Mouse (Mus musculus) CH12.LX (cell line): ENCODE measurements at regions not wholly inside any gene's neighbourhood (a gene's known extent, or its start where the extent isn't known, plus 50 kb on each side); places are given as distances from the start of the nearest gene placed in this dataset.

ENCODE experiments used
- DNase-seq: peaks from one replicate; pipeline ENCODE4 v3.0.0-alpha.2; 2013; ENCODE audit errors: extremely low read depth
- H3K27ac ChIP-seq: 2 replicates; pipeline ENCODE4 v1.5.1; 2012; ENCODE audit warnings: low read depth, mild to moderate bottlenecking, control low read depth, moderate library complexity; ENCODE audit not compliant: insufficient read depth
- H3K27me3 ChIP-seq: replicated peaks from 2 replicates; pipeline ENCODE3; 2012; ENCODE audit warnings: inconsistent platforms
- H3K36me3 ChIP-seq, 2 experiments: replicated peaks in 1 of 2; 2 replicates each; pipeline versions ENCODE3 to v1.6.1; 2012; ENCODE audit warnings: inconsistent platforms in 1 of 2, low read length in 1 of 2, mild to moderate bottlenecking in 1 of 2, mixed read lengths in 1 of 2, moderate library complexity in 1 of 2; ENCODE audit not compliant: control insufficient read depth in 1 of 2, insufficient read depth in 1 of 2
- H3K4me1 ChIP-seq, 2 experiments: 2 replicates each; pipeline ENCODE4 v1.6.1; 2012; ENCODE audit warnings: inconsistent platforms in 1 of 2, moderate library complexity in 1 of 2; ENCODE audit not compliant: insufficient read depth in 2 of 2, control insufficient read depth in 1 of 2
- H3K4me2 ChIP-seq: 2 replicates; pipeline ENCODE4 v1.6.1; 2012; ENCODE audit warnings: low read depth, mild to moderate bottlenecking, control low read depth; ENCODE audit not compliant: poor library complexity, insufficient read depth, severe bottlenecking
- H3K4me3 ChIP-seq, 3 experiments: fragments of 150-350 bp in 1 of 3; sonication (generic) in 1 of 3; replicated peaks in 1 of 3; 2 replicates each; pipeline versions ENCODE3 to v1.5.1; 2011 to 2012; ENCODE audit warnings: low read depth in 2 of 3, low read length in 2 of 3, mild to moderate bottlenecking in 2 of 3, moderate library complexity in 2 of 3, control low read depth in 1 of 3, improper control_type of control experiment in 1 of 3, inconsistent platforms in 1 of 3, mixed read lengths in 1 of 3; ENCODE audit not compliant: poor library complexity in 1 of 3
- H3K79me2 ChIP-seq: replicated peaks from 2 replicates; pipeline ENCODE4 v1.6.1; 2012; ENCODE audit warnings: mild to moderate bottlenecking, moderate library complexity; ENCODE audit not compliant: control insufficient read depth, poor library complexity, insufficient read depth, severe bottlenecking; ENCODE audit errors: extremely low read depth
- H3K9ac ChIP-seq: 2 replicates; pipeline ENCODE4 v1.6.1; 2012; ENCODE audit warnings: low read depth, mild to moderate bottlenecking, control low read depth, moderate library complexity; ENCODE audit not compliant: insufficient read depth
- H3K9me3 ChIP-seq: replicated peaks from 2 replicates; pipeline ENCODE3; 2012; ENCODE audit warnings: low read length, inconsistent platforms, mixed read lengths
- BHLHE40 ChIP-seq: IDR thresholded peaks from 2 replicates; pipeline ENCODE4 v1.6.1; 2011; ENCODE audit warnings: mild to moderate bottlenecking, low read depth, low read length, improper control_type of control experiment
- CHD2 ChIP-seq: IDR thresholded peaks from 2 replicates; pipeline ENCODE4 v1.6.1; 2011; ENCODE audit warnings: low read length, improper control_type of control experiment
- CTCF ChIP-seq, 2 experiments: IDR thresholded peaks in 1 of 2; conservative IDR thresholded peaks in 1 of 2; 2 replicates each; pipeline ENCODE4 v1.5.1; 2011 to 2012; ENCODE audit warnings: low read depth in 2 of 2, low read length in 2 of 2, improper control_type of control experiment in 1 of 2, inconsistent platforms in 1 of 2, mild to moderate bottlenecking in 1 of 2, moderate library complexity in 1 of 2
- ETS1 ChIP-seq: conservative IDR thresholded peaks from 2 replicates; pipeline ENCODE4 v1.6.1; 2012; ENCODE audit warnings: low read depth, mild to moderate bottlenecking, inconsistent platforms, low read length, improper control_type of control experiment, moderate library complexity
- GABPA ChIP-seq: IDR thresholded peaks from 2 replicates; pipeline ENCODE4 v1.6.1; 2012; ENCODE audit warnings: low read depth, low read length, improper control_type of control experiment, inconsistent platforms; ENCODE audit not compliant: insufficient replicate concordance
- HCFC1 ChIP-seq: IDR thresholded peaks from 2 replicates; pipeline ENCODE4 v1.6.1; 2012; ENCODE audit warnings: low read depth, mild to moderate bottlenecking, inconsistent platforms, low read length, improper control_type of control experiment
- IRF4 ChIP-seq: IDR thresholded peaks from 2 replicates; pipeline ENCODE4 v1.6.1; 2014; ENCODE audit warnings: low read depth, mild to moderate bottlenecking, inconsistent platforms, low read length, improper control_type of control experiment
- KAT2A ChIP-seq: IDR thresholded peaks from 2 replicates; pipeline ENCODE4 v1.6.1; 2012; ENCODE audit warnings: low read length, improper control_type of control experiment, inconsistent platforms; ENCODE audit not compliant: insufficient replicate concordance
- MAZ ChIP-seq: IDR thresholded peaks from 2 replicates; pipeline ENCODE4 v1.6.1; 2012; ENCODE audit warnings: low read depth, mild to moderate bottlenecking, inconsistent platforms, low read length, improper control_type of control experiment, moderate library complexity
- MEF2A ChIP-seq: IDR thresholded peaks from 2 replicates; pipeline ENCODE4 v1.6.1; 2014; ENCODE audit warnings: low read depth, mild to moderate bottlenecking, inconsistent platforms, low read length, improper control_type of control experiment, borderline replicate concordance
- POLR2A ChIP-seq: IDR thresholded peaks from 2 replicates; pipeline ENCODE4 v1.6.1; 2011; ENCODE audit warnings: low read depth, mild to moderate bottlenecking, improper control_type of control experiment, low read length
- POLR2AphosphoS2 ChIP-seq: IDR thresholded peaks from 2 replicates; pipeline ENCODE4 v1.6.1; 2011; ENCODE audit warnings: low read depth, low read length, improper control_type of control experiment
- RAD21 ChIP-seq: IDR thresholded peaks from 2 replicates; pipeline ENCODE4 v1.6.1; 2011; ENCODE audit warnings: low read depth, mild to moderate bottlenecking, low read length, improper control_type of control experiment, moderate library complexity
- RCOR1 ChIP-seq: conservative IDR thresholded peaks from 2 replicates; pipeline ENCODE4 v1.6.1; 2012; ENCODE audit warnings: low read depth, mild to moderate bottlenecking, inconsistent platforms, low read length, improper control_type of control experiment
- UBTF ChIP-seq: IDR thresholded peaks from 2 replicates; pipeline ENCODE4 v1.6.1; 2012; ENCODE audit warnings: low read depth, mild to moderate bottlenecking, inconsistent platforms, low read length, improper control_type of control experiment, moderate library complexity
- USF2 ChIP-seq: conservative IDR thresholded peaks from 2 replicates; pipeline ENCODE4 v1.6.1; 2011; ENCODE audit warnings: low read depth, low read length, improper control_type of control experiment
- ZNF384 ChIP-seq: IDR thresholded peaks from 2 replicates; pipeline ENCODE4 v1.6.1; 2012; ENCODE audit warnings: low read depth, low read length, improper control_type of control experiment, inconsistent platforms
- dilution Hi-C: fragments of 300-500 bp; cut with MboI; formaldehyde crosslinking; loops from 2 replicates; pipeline ENCODE4 v1.14.3; 2020; ENCODE audit warnings: low sequenced_read_pairs; ENCODE audit not compliant: extremely low pct_unique_long_range_greater_than_20kb, extremely low pct_ligation_motif_present
- in situ Hi-C: fragments of 300-500 bp; cut with MboI; formaldehyde crosslinking; loops from 3 replicates; pipeline ENCODE4 v1.14.3; 2019; ENCODE audit warnings: low sequenced_read_pairs, low pct_ligation_motif_present, low pct_unique_long_range_greater_than_20kb, mixed read lengths

- in situ Hi-C loops (no loop called here), dilution Hi-C loops (no loop called here)
- Histone ChIP-seq H3K9ac (no peak overlapping the region), H3K9me3 (no peaks in the 10 kb centered on the region), H3K27ac (no peak overlapping the region), H3K4me3 (no peak overlapping the region), H3K79me2 (no peaks in the 10 kb centered on the region), H3K4me2 (no peak overlapping the region), H3K27me3 (no peaks in the 10 kb centered on the region), H3K4me1 (no peaks in the 10 kb centered on the region), H3K36me3 (no peaks in the 10 kb centered on the region)
- no peak for DNase-seq
- TF ChIP-seq ZNF384, result no peak
- no peak for TF ChIP-seq POLR2AphosphoS2
- TF ChIP-seq CHD2, result no peak
- TF ChIP-seq POLR2A, result no peak
- no peak for TF ChIP-seq CTCF (conservative IDR thresholded peaks at IDR 0.05 in 1 of 2, IDR thresholded peaks at IDR 0.05 in 1 of 2; ENCODE audit: low read depth in 2 of 2, low read length in 2 of 2)
- TF ChIP-seq IRF4, result no peak
- TF ChIP-seq RAD21, result no peak
- no peak for TF ChIP-seq BHLHE40
- TF ChIP-seq KAT2A, result no peak
- TF ChIP-seq UBTF, result no peak
- TF ChIP-seq MAZ, result no peak
- TF ChIP-seq RCOR1, result no peak
- no peak for TF ChIP-seq MEF2A
- TF ChIP-seq HCFC1, result no peak
- TF ChIP-seq ETS1, result no peak
These were observed 645.1 kb downstream of the Pdha2 start for GRCm38 (mm10) chr3:140566996-140567517.

- no peak for DNase-seq
- dilution Hi-C loops, result no loop called here
These were observed 657.4 kb downstream of the Pdha2 start for GRCm38 (mm10) chr3:140554736-140555135.

GRCm38 (mm10) chr3:140548483-140548882 is 663.7 kb downstream of the Pdha2 start:
- Histone ChIP-seq H3K9me3 (no peaks in the 10 kb centered on the region), H3K4me3 (no peak overlapping the region), H3K27ac (no peak overlapping the region), H3K36me3 (no peaks in the 10 kb centered on the region), H3K79me2 (no peaks in the 10 kb centered on the region), H3K4me1 (no peaks in the 10 kb centered on the region), H3K9ac (no peak overlapping the region)
- dilution Hi-C loops (no loop called here), in situ Hi-C loops (no loop called here)
- no peak for DNase-seq
- TF ChIP-seq ETS1, result no peak
- TF ChIP-seq GABPA, result no peak
- TF ChIP-seq, all 38 proteins: peak for 0
- Histone ChIP-seq H3K4me2 (no peak overlapping the region), H3K27me3 (no peaks in the 10 kb centered on the region)

More at GRCm38 (mm10) chr3:140554736-140555135, 657.4 kb downstream of the Pdha2 start:
- Histone ChIP-seq H3K4me2 (no peak overlapping the region), H3K79me2 (no peaks in the 10 kb centered on the region), H3K4me3 (no peak overlapping the region), H3K27ac (no peak overlapping the region), H3K4me1 (no peaks in the 10 kb centered on the region), H3K9me3 (no peaks in the 10 kb centered on the region), H3K9ac (no peak overlapping the region), H3K36me3 (no peaks in the 10 kb centered on the region), H3K27me3 (no peaks in the 10 kb centered on the region)
- in situ Hi-C loops, result no loop called here
- no peak for TF ChIP-seq POLR2AphosphoS2
- no peak for TF ChIP-seq USF2
